Mouse (Mus musculus): ENCODE measurements around the gene Gm11273.
"Not testable (repeated sequence)": the region's sequence is repeated elsewhere in the genome, so short reads cannot be mapped to it uniquely, and the experiment has no call there.

Gm11273 gene

GRCm38 (mm10) chr13:21501182-21501581 is at the start of gene Gm11273:
Gene Gm11273, minus strand, starts transcription at chr13:21501418.
- DNase-seq (ENCODE audit: low spot score): not testable (repeated sequence)

DNA sequence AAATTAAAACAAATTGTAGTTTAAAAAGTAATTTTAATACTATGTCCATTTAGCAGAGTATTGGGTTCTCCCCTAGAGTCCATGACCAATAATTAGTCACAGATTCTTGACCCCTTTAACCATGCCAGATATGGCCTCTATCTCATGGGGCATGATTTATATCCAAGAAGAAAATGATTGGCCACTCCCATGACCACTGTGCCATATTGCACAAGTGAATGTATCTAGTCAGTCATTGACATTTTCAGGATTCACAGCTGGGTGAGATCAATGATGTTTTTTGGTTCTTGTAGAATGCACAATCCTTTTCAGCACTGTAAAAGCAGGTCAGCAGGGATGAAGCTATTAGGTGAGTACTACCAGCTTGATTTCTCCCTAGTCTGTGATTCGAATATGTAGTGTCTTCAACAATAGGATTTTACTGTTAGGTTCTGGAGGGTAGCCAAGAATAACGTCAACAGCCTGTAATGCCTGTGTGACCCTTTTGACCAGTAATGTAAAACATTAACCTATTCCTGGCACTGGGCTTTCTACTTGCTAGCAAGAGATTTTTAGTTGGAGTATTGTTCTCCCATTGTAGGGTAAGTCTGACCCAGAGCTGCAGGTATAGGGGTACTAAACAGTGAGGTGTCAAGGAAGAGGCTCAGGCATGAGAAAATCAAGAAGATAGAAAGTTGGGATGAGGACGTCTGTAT is 49.3 kb upstream of the Gm11273 start:
- DNase-seq (ENCODE audit: low spot score): no peak

GRCm38 (mm10) chr13:21549487-21549886 is 48.3 kb upstream of the Gm11273 start:
- DNase-seq (ENCODE audit: low spot score): no peak

- no peak for DNase-seq (ENCODE audit: low spot score)
Measured at GRCm38 (mm10) chr13:21542708-21543107, 41.5 kb upstream of the Gm11273 start, which contains the start of gene Olfr1366. Gene Olfr1366, minus strand, starts transcription at chr13:21542808.

- DNase-seq (ENCODE audit: low spot score): peak; percentile 87
Measured at GRCm38 (mm10) chr13:21530781-21531201, 29.6 kb upstream of the Gm11273 start, which contains the start of gene Zkscan8. Gene Zkscan8, minus strand, starts transcription at chr13:21531120.

GRCm38 (mm10) chr13:21530136-21530535 is 28.9 kb upstream of the Gm11273 start:
- DNase-seq (ENCODE audit: low spot score): no peak

- DNase-seq (ENCODE audit: low spot score): peak; percentile 80
Measured at GRCm38 (mm10) chr13:21506221-21506649, 5.0 kb upstream of the Gm11273 start.

DNA sequence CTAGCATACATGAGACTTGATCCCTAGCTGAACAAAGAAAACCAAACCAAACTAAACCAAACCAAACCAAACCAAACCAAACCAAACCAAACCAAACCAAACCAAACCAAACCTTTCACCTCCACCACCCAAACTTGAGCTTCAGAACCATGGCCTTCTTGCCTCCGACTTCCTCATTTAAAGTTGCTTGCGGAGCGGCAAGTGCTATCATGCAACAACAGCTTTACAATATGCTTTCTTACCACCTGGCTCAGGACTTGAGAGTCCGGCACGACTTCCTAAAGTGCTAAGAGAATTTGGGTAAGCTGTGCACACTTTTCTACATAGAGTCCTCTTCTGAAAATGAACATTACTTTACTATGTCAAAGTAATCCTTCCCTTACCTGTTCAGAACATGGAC is 1.1 kb upstream of the Gm11273 start:
- no peak for DNase-seq (ENCODE audit: low spot score)

GRCm38 (mm10) chr13:21495080-21495479 is 6.1 kb downstream of the Gm11273 start, which contains the start of gene AK157302:
Gene AK157302, plus strand, starts transcription at chr13:21495223.
- DNase-seq (ENCODE audit: low spot score): no peak

- no peak for DNase-seq (ENCODE audit: low spot score)
Measured at GRCm38 (mm10) chr13:21492847-21493246, 8.4 kb downstream of the Gm11273 start.

DNA sequence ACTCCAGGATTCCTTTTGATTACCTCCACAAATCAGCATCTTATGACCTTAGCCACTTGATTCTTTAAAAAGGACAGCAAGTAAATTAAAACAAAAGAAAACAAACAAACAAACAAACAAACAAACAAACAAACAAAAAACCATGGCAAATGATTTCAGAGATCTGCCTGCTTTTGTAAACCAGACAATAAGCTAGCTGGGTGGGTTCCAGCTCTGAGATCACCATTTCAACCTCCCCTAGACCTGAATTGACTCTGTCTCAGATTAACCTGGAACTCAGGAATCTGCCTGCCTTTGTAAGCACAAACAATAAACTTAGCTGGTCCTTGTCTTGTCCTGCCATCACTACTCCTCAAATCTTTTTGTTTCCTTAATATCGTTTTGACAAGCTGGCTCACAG is 14.3 kb downstream of the Gm11273 start:
- DNase-seq (ENCODE audit: low spot score): no peak

GRCm38 (mm10) chr13:21478759-21479670 is 22.2 kb downstream of the Gm11273 start, which contains the start of the genes Zkscan4 and Gm10065:
Gene Zkscan4, plus strand, starts transcription at chr13:21478907.
Gene Gm10065, minus strand, starts transcription at chr13:21479441.
- peak; percentile 65 for DNase-seq (ENCODE audit: low spot score)

DNA sequence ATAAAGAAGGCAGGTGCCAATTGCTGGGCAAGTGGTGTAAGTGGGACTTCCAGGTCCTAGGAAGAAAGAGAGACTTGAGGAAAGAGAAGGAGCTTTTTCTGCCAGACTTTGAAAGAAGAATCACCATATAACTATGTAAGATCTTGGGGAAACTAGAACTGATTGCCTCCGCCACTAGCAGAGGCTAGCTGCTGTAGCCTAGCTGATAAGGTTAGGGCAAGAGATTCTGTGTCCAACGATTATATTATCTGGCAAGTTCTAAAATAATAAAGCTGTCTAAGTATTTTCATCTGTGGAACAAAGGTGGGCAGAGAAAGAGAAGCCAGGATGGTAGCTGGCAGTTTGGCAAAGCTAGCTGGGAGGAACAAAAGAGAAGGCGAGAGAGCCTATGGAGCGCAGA is 28.8 kb downstream of the Gm11273 start:
- DNase-seq (ENCODE audit: low spot score): no peak

- DNase-seq (ENCODE audit: low spot score): no peak
Measured at GRCm38 (mm10) chr13:21469097-21469496, 32.1 kb downstream of the Gm11273 start.

DNA sequence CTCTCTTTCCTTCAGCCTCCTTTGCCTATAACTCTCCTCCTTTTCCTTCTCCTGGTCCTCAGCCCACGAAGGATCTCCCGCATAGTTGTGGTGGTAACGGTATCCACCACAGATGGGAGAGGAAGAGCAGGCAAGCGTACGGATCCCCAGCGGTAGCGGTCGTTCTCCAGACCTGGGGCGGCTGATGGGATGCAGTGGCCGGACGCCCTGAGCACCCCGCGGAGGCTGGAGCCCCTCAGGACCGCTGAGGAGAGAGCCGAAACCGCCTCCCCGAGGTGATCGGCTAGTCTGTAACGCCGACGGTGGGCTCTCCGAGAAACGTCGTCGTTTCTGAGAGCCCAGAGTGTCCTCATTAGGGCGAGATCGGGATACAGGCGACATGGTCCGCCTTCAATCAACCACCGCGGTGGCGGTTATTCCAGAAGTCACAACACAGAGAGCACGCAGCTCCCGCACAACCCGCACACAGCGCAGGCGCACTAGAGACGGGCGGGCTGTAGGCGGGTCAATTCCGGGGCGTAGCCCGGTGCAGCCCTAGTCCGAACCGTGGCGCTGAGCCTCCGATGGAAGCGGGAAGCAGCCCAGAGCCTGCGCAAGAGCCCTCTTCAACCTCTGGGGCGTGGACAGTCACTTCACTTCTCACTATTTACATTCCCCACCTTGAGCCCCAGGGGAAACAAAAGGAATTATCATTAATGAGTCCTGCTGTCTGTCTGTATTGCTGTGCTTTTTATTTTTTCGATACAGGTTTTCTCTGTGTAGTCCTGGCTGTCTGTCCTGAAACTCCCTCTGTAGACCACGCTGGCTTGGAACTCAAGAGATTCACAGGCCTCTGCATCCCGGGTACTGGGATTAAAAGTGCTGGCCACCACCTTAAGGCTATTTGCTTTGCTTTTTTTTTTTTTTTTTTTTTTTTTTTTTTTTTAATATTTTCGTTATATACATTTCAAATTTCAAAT is 32.9 kb downstream of the Gm11273 start, which contains the start of gene Nkapl:
Gene Nkapl (minus strand): TSS at position 449 of the 959 bp plus-strand sequence.
- peak; percentile 84 for DNase-seq (ENCODE audit: low spot score)

DNA sequence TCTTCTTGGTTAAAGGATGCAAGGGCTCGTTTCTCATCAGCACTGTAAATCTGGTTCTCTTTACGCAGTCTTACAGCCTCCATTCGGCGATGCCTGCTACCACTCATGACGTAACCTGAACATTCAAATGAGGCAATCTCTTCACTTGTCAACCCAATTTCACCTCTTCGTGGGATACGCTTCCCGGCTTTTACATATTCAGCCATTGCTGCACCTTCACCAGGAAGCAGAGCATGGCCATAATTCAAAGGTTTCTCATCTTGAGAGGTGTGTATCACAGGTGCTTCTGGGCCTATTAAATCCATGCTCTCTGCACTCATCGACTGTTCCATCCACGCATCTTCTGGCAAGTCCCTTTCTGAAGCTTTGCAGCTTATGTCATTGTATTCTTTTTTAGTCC is 33.9 kb downstream of the Gm11273 start:
- DNase-seq (ENCODE audit: low spot score): no peak

- DNase-seq (ENCODE audit: low spot score): not testable (repeated sequence)
Measured at GRCm38 (mm10) chr13:21462516-21462915, 38.7 kb downstream of the Gm11273 start.

DNA sequence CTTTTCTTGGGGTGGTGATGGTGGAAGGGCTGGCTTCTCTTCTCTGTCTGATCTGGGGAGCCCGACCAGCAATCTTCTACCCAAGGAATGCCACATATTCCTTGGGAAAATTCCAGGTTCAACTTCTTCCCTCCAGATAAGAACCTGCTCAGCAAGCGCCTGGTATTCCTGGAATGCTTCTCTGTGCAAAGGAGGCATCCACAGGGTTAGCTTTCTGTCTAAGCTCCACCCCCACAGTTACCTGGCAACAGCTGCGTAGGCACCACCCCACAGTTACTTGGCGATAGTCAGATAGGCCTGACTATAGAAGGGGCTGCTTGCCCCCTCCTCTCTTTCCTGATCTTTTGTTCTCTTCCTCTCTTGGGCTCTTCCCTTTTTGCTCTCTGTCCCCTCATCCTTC is 44.9 kb downstream of the Gm11273 start:
- DNase-seq (ENCODE audit: low spot score): no peak

GRCm38 (mm10) chr13:21454133-21454532 is 47.1 kb downstream of the Gm11273 start:
- DNase-seq (ENCODE audit: low spot score): no peak

GRCm38 (mm10) chr13:21453449-21453848 is 47.8 kb downstream of the Gm11273 start, which contains the start of gene Zscan26:
Gene Zscan26, minus strand, starts transcription at chr13:21453730.
- peak; percentile 83 for DNase-seq (ENCODE audit: low spot score)

DNA sequence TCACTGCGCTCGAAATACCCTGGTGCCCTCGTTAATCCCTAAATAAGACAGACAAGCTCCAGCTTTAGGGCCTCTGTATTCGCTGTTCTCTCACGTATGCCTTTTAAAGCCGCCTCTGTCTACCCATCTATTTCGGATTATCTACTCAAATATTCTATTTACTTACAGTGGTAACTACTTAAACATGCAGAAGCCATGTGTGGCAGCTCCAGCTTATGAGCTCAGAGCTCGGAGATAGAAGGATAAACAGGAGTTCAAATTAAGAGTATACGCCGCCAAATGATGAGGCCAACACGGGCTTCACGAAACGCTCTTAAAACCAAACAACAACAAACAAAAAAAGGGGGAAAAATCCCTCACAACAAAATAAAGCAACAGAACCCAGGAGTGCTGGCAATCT is 48.2 kb downstream of the Gm11273 start:
- DNase-seq (ENCODE audit: low spot score): no peak
